Mouse (Mus musculus) embryonic fibroblast, embryonic 13.5 days (primary cell): ENCODE data around the gene Dcaf8.

Source experiments
- CTCF ChIP-seq: IDR thresholded peaks from 2 replicates; pipeline ENCODE4 v1.5.1; 2011; ENCODE audit warnings: mild to moderate bottlenecking, control low read depth, low read length, moderate library complexity, borderline replicate concordance; ENCODE audit not compliant: insufficient read depth
- POLR2A ChIP-seq: IDR thresholded peaks from 2 replicates; pipeline ENCODE4 v1.6.1; 2011; ENCODE audit warnings: low read depth, mild to moderate bottlenecking, control low read depth, low read length, moderate library complexity

- TF ChIP-seq CTCF (no peak), POLR2A (no peak)
Observed at GRCm38 (mm10) chr1:172201967-172202880, 54.3 kb downstream of the Dcaf8 start.
